Mouse (Mus musculus) MEL (cell line): ENCODE results near the gene Ddx54.

Experiments
- BHLHE40 ChIP-seq: IDR thresholded peaks from 2 replicates; pipeline ENCODE4 v1.6.1; 2012; ENCODE audit warnings: low read depth, mild to moderate bottlenecking, inconsistent platforms, low read length, improper control_type of control experiment, borderline replicate concordance
- CHD1 ChIP-seq: IDR thresholded peaks from 2 replicates; pipeline ENCODE4 v1.6.1; 2012; ENCODE audit warnings: low read depth, mild to moderate bottlenecking, inconsistent platforms, low read length, improper control_type of control experiment
- CTCF ChIP-seq, 3 experiments: IDR thresholded peaks in 2 of 3; conservative IDR thresholded peaks in 1 of 3; 2 replicates each; pipeline ENCODE4 v1.5.1; 2011 to 2012; ENCODE audit warnings: low read length in 3 of 3, low read depth in 2 of 3, mild to moderate bottlenecking in 2 of 3, improper control_type of control experiment in 1 of 3, inconsistent platforms in 1 of 3, mixed read lengths in 1 of 3, moderate library complexity in 1 of 3; ENCODE audit not compliant: control insufficient read depth in 1 of 3, insufficient read depth in 1 of 3, poor library complexity in 1 of 3, severe bottlenecking in 1 of 3
- ELF1 ChIP-seq: IDR thresholded peaks from 2 replicates; pipeline ENCODE4 v1.6.1; 2014; ENCODE audit warnings: low read depth, mild to moderate bottlenecking, inconsistent platforms, low read length, improper control_type of control experiment, moderate library complexity
- GABPA ChIP-seq: IDR thresholded peaks from 2 replicates; pipeline ENCODE4 v1.6.1; 2012; ENCODE audit warnings: low read depth, mild to moderate bottlenecking, inconsistent platforms, low read length, improper control_type of control experiment, moderate library complexity
- GATA1 ChIP-seq: IDR thresholded peaks from 2 replicates; pipeline ENCODE4 v1.6.1; 2011; ENCODE audit warnings: low read depth, low read length, improper control_type of control experiment
- MAZ ChIP-seq: IDR thresholded peaks from 2 replicates; pipeline ENCODE4 v1.6.1; 2012; ENCODE audit warnings: low read depth, mild to moderate bottlenecking, inconsistent platforms, low read length, improper control_type of control experiment
- MXI1 ChIP-seq: IDR thresholded peaks from 2 replicates; pipeline ENCODE4 v1.6.1; 2011; ENCODE audit warnings: mild to moderate bottlenecking, low read depth, low read length, improper control_type of control experiment
- POLR2A ChIP-seq, 2 experiments: IDR thresholded peaks; 2 replicates each; pipeline ENCODE4 v1.6.1; 2011 to 2012; ENCODE audit warnings: low read length in 2 of 2, mild to moderate bottlenecking in 2 of 2, control low read depth in 1 of 2, improper control_type of control experiment in 1 of 2, low read depth in 1 of 2, moderate library complexity in 1 of 2; ENCODE audit not compliant: control insufficient read depth in 1 of 2, insufficient read depth in 1 of 2, poor library complexity in 1 of 2
- POLR2AphosphoS2 ChIP-seq: IDR thresholded peaks from 2 replicates; pipeline ENCODE4 v1.6.1; 2011; ENCODE audit warnings: low read length, improper control_type of control experiment
- SIN3A ChIP-seq: IDR thresholded peaks from 2 replicates; pipeline ENCODE4 v1.6.1; 2012; ENCODE audit warnings: low read length, improper control_type of control experiment, inconsistent platforms
- UBTF ChIP-seq: IDR thresholded peaks from 2 replicates; pipeline ENCODE4 v1.6.1; 2012; ENCODE audit warnings: low read depth, mild to moderate bottlenecking, inconsistent platforms, low read length, improper control_type of control experiment, moderate library complexity, borderline replicate concordance; ENCODE audit not compliant: insufficient read depth
- ZC3H11A ChIP-seq: IDR thresholded peaks from 2 replicates; pipeline ENCODE4 v1.6.1; 2012; ENCODE audit warnings: low read depth, mild to moderate bottlenecking, inconsistent platforms, low read length, improper control_type of control experiment
- ZKSCAN1 ChIP-seq: IDR thresholded peaks from 2 replicates; pipeline ENCODE4 v1.6.1; 2012; ENCODE audit warnings: low read depth, mild to moderate bottlenecking, inconsistent platforms, low read length, improper control_type of control experiment, moderate library complexity

- TF ChIP-seq UBTF (no peak), CHD1 (no peak), SIN3A (no peak), POLR2AphosphoS2 (no peak), ELF1 (no peak), CTCF (IDR thresholded peaks at IDR 0.05 in 2 of 3, conservative IDR thresholded peaks at IDR 0.05 in 1 of 3; ENCODE audit: control insufficient read depth in 1 of 3, insufficient read depth in 1 of 3, low read depth in 2 of 3, low read length in 3 of 3, poor library complexity in 1 of 3, severe bottlenecking in 1 of 3) (no peak), MXI1 (no peak), MAZ (no peak), BHLHE40 (no peak), POLR2A (IDR thresholded peaks at IDR 0.05; ENCODE audit: control insufficient read depth in 1 of 2, insufficient read depth in 1 of 2, low read depth in 1 of 2, low read length in 2 of 2, poor library complexity in 1 of 2) (no peak), ZC3H11A (no peak), GATA1 (no peak), ZKSCAN1 (no peak), GABPA (no peak)
Measured at GRCm38 (mm10) chr5:120645851-120646250, 33.3 kb downstream of the Ddx54 start.
